Mouse (Mus musculus) cerebellum, adult 2 months (tissue): ENCODE measurements around the gene Dock10.

Experiments
- CTCF ChIP-seq: fragments of 200-500 bp; IDR thresholded peaks from 2 replicates; pipeline ENCODE4 v1.5.1; 2011; ENCODE audit warnings: low read depth, mild to moderate bottlenecking, control low read depth, low read length, moderate library complexity, borderline replicate concordance; ENCODE audit not compliant: insufficient read depth
- POLR2A ChIP-seq: fragments of 200-500 bp; IDR thresholded peaks from 2 replicates; pipeline ENCODE4 v1.6.1; 2011; ENCODE audit warnings: low read length, control low read depth, borderline replicate concordance; ENCODE audit not compliant: insufficient read depth

GRCm38 (mm10) chr1:80522197-80522596, 236.1 kb downstream of the Dock10 start:
- no peak for TF ChIP-seq CTCF
- TF ChIP-seq POLR2A, result no peak
